Mouse (Mus musculus) limb, embryonic 11.5 days (tissue): ENCODE measurements around the gene Ptcd2. TPM values are rescaled to one million over a fixed set of nuclear protein-coding genes. Genes with fewer than 3 reads are reported as not detected.
A peak's percentile ranks its signal among the peaks of the same experiment; 100 is the strongest.

Experiments used
- ATAC-seq: fragments of 200-750 bp; cut with Nextera tagmentation; 2 replicates; pipeline ENCODE4 v1.8.0; 2017; ENCODE audit warnings: low read depth; ENCODE audit not compliant: insufficient number of reproducible peaks, low FRiP score, low TSS enrichment
- DNase-seq: peaks from one replicate; pipeline ENCODE4 v3.0.0-alpha.2; 2015; ENCODE audit warnings: low spot score
- H3K27ac ChIP-seq: fragments of 300-500 bp; sonication (generic); replicated peaks from 2 replicates; pipeline ENCODE4 v1.5.1; 2014; ENCODE audit warnings: low read depth, mild to moderate bottlenecking, low read length
- H3K27me3 ChIP-seq: fragments of 300-500 bp; sonication (generic); 2 replicates; pipeline ENCODE4 v1.6.1; 2014; ENCODE audit warnings: mild to moderate bottlenecking, low read length, mixed read lengths; ENCODE audit not compliant: control insufficient read depth, insufficient read depth
- H3K36me3 ChIP-seq: fragments of 300-500 bp; sonication (generic); 2 replicates; pipeline ENCODE4 v1.6.1; 2014; ENCODE audit warnings: mild to moderate bottlenecking, low read length, moderate library complexity, mixed read lengths; ENCODE audit not compliant: control insufficient read depth, insufficient read depth
- H3K4me1 ChIP-seq: fragments of 300-500 bp; sonication (generic); 2 replicates; pipeline ENCODE4 v1.6.1; 2014; ENCODE audit warnings: low read length, mixed read lengths; ENCODE audit not compliant: control insufficient read depth, insufficient read depth
- H3K4me2 ChIP-seq: fragments of 300-500 bp; sonication (generic); 2 replicates; pipeline ENCODE4 v1.6.1; 2014; ENCODE audit warnings: low read depth, mild to moderate bottlenecking, moderate library complexity; ENCODE audit not compliant: severe bottlenecking
- H3K4me3 ChIP-seq: fragments of 300-500 bp; sonication (generic); 2 replicates; pipeline ENCODE4 v1.5.1; 2014; ENCODE audit warnings: low read depth, low read length
- H3K9ac ChIP-seq: fragments of 300-500 bp; sonication (generic); 2 replicates; pipeline ENCODE4 v1.6.1; 2014; ENCODE audit warnings: mild to moderate bottlenecking, low read length
- H3K9me3 ChIP-seq: fragments of 300-500 bp; sonication (generic); 2 replicates; pipeline ENCODE4 v1.6.1; 2016; ENCODE audit warnings: low read length; ENCODE audit not compliant: control insufficient read depth
- WGBS: fragments of 180-500 bp; shearing (Covaris S2); extraction: QIAGEN DNeasy Blood & Tissue Kit; methylation state at CpG from one replicate; pipeline ENCODE4 v1.1.7; 2014; 5-methylcytosine and 5-hydroxymethylcytosine counted together
- polyA plus RNA-seq: library from polyadenylated mRNA; unstranded; fragments of >200 nt; fragmentation: Nextera tagmentation; extraction: Ambion mirVana; gene quantifications from 2 replicates; pipeline ENCODE4 v1.2.1, GENCODE M21; 2014

Ptcd2 gene
- polyA plus RNA-seq, 1 experiment from 2014 or later, result 58.7 TPM

- ATAC-seq, result no peak
- no peaks in the 10 kb centered on the region for H3K9me3 ChIP-seq
- no peaks in the 10 kb centered on the region for H3K27me3 ChIP-seq
- no peaks in the 10 kb centered on the region for H3K4me1 ChIP-seq
- no peak overlapping the region for H3K9ac ChIP-seq
- no peak overlapping the region for H3K27ac ChIP-seq
- WGBS, result 66% methylated on average over 6 of the region's 6 CpGs
- no peak overlapping the region for H3K4me2 ChIP-seq
- DNase-seq, result no peak
- H3K36me3 ChIP-seq, result no peaks in the 10 kb centered on the region; the same call in 1 of the 2 replicates
- no peak overlapping the region for H3K4me3 ChIP-seq
Observed at GRCm38 (mm10) chr13:99382373-99382772, 37.9 kb upstream of the Ptcd2 start.

GRCm38 (mm10) chr13:99378223-99378622 lies 33.7 kb upstream of the Ptcd2 start:
- 95% methylated on average over 1 of the region's 1 CpGs for WGBS

DNA sequence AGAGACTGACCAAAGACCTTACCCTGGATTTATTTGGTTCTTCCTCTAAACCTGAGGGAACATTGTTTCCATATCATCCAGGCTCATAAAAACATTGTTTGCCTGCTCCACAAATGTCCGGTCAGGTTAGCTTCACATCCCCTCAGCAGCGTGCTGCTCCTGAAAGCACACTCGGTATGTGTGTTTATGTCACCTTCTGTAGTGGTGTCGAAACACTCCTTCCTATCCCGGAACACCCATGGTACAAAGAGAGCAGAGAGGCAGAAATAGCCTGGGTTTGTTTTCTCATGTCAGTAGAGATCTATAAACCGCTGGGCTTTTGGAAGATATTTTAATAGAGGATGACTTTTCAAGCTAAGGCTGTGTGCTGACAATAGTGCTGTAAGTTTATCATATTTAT lies 32.5 kb upstream of the Ptcd2 start:
- no peaks in the 10 kb centered on the region for H3K36me3 ChIP-seq
- H3K4me3 ChIP-seq, result no peak overlapping the region
- no peak overlapping the region for H3K4me2 ChIP-seq
- no peak for ATAC-seq
- H3K9me3 ChIP-seq, result no peaks in the 10 kb centered on the region
- DNase-seq, result no peak
- 95% methylated on average over 6 of the region's 6 CpGs for WGBS
- H3K4me1 ChIP-seq, result peaks cover 3% of the 10 kb centered on the region; the same call in 1 of the 2 replicates
- H3K27me3 ChIP-seq, result no peaks in the 10 kb centered on the region
- H3K9ac ChIP-seq, result no peak overlapping the region
- no peak overlapping the region for H3K27ac ChIP-seq

More at GRCm38 (mm10) chr13:99378223-99378622, 33.7 kb upstream of the Ptcd2 start:
- H3K27ac ChIP-seq, result no peak overlapping the region
- peaks cover 3% of the 10 kb centered on the region; the same call in 1 of the 2 replicates for H3K4me1 ChIP-seq
- DNase-seq (no peak), ATAC-seq (no peak)
- no peak overlapping the region for H3K4me3 ChIP-seq
- no peak overlapping the region for H3K9ac ChIP-seq
- no peaks in the 10 kb centered on the region for H3K9me3 ChIP-seq
- no peak overlapping the region for H3K4me2 ChIP-seq
- no peaks in the 10 kb centered on the region for H3K36me3 ChIP-seq
- H3K27me3 ChIP-seq, result no peaks in the 10 kb centered on the region

DNA sequence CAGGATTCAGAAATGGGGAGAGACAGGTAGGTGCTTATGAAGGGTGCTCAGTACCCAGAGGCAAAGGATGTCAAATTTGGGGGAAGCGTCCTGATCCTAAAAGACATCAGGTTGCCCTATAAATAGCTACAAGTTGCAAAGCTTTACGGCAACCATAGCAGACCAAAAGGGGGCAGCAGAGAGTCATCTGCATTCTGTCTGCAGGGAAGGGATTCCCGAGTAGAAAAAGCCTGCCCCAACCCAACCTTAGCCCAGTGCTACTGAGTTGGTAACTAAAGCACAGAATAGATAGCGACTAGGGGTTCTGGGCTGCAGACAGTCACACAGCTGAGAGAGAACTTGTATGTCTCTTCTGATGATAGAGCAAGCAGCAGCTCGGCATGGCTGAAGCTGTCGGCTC lies 31.0 kb upstream of the Ptcd2 start:
- 43% methylated on average over 6 of the region's 6 CpGs for WGBS
- DNase-seq (peak; percentile 92), ATAC-seq (no peak)
- no peak overlapping the region for H3K27ac ChIP-seq
- H3K4me3 ChIP-seq, result no peak overlapping the region
- H3K9ac ChIP-seq, result no peak overlapping the region
- H3K4me1 ChIP-seq, result peaks cover 3% of the 10 kb centered on the region; the same call in 1 of the 2 replicates
- H3K36me3 ChIP-seq, result no peaks in the 10 kb centered on the region
- H3K27me3 ChIP-seq, result no peaks in the 10 kb centered on the region
- H3K4me2 ChIP-seq, result no peak overlapping the region
- no peaks in the 10 kb centered on the region for H3K9me3 ChIP-seq

GRCm38 (mm10) chr13:99374191-99374590 lies 29.7 kb upstream of the Ptcd2 start:
- 0 out of 2 replicates have a peak, but pooled peaks cover 2% of the 10 kb centered on the region for H3K36me3 ChIP-seq
- H3K9ac ChIP-seq, result no peak overlapping the region
- peaks cover 3% of the 10 kb centered on the region; the same call in 1 of the 2 replicates for H3K4me1 ChIP-seq
- no peaks in the 10 kb centered on the region for H3K9me3 ChIP-seq
- H3K27me3 ChIP-seq, result no peaks in the 10 kb centered on the region
- H3K27ac ChIP-seq, result no peak overlapping the region
- no peak overlapping the region for H3K4me3 ChIP-seq
- ATAC-seq, result no peak
- DNase-seq, result no peak
- H3K4me2 ChIP-seq, result no peak overlapping the region
- 43% methylated on average over 4 of the region's 4 CpGs for WGBS

DNA sequence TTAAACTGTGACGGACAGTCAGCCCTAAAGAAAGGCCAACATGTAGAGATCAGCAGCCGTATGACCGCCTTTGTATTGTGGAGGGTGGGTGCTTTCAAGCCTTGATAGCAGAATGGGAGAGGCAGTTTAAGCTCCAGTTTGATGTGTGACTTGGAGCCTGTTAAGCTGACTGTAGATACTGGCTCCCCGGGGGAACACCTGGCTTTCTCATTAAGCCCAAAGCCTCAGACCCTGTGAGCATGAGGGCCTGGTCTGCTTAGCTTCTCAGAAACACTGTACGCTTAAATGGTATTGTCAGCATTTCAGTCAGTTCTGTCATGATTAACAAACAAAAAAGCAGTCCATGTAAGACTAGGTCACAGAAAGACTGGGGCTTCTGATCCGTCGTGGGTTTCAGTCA lies 29.2 kb upstream of the Ptcd2 start:
- Histone ChIP-seq H3K4me1 (peaks cover 3% of the 10 kb centered on the region; the same call in 1 of the 2 replicates), H3K36me3 (0 out of 2 replicates have a peak, but pooled peaks cover 2% of the 10 kb centered on the region), H3K27me3 (no peaks in the 10 kb centered on the region), H3K9me3 (no peaks in the 10 kb centered on the region), H3K4me3 (no peak overlapping the region), H3K27ac (no peak overlapping the region), H3K9ac (no peak overlapping the region), H3K4me2 (no peak overlapping the region)
- ATAC-seq, result no peak
- no peak for DNase-seq
- 69% methylated on average over 7 of the region's 7 CpGs for WGBS

GRCm38 (mm10) chr13:99371285-99371684 lies 26.8 kb upstream of the Ptcd2 start:
- no peaks in the 10 kb centered on the region for H3K27me3 ChIP-seq
- H3K4me1 ChIP-seq, result peaks cover 3% of the 10 kb centered on the region; the same call in 1 of the 2 replicates
- 96% methylated on average over 5 of the region's 5 CpGs for WGBS
- no peak for DNase-seq
- H3K4me3 ChIP-seq, result no peak overlapping the region
- 0 out of 2 replicates have a peak, but pooled peaks cover 2% of the 10 kb centered on the region for H3K36me3 ChIP-seq
- H3K27ac ChIP-seq, result no peak overlapping the region
- ATAC-seq, result no peak
- H3K4me2 ChIP-seq, result no peak overlapping the region
- no peaks in the 10 kb centered on the region for H3K9me3 ChIP-seq
- H3K9ac ChIP-seq, result no peak overlapping the region

DNA sequence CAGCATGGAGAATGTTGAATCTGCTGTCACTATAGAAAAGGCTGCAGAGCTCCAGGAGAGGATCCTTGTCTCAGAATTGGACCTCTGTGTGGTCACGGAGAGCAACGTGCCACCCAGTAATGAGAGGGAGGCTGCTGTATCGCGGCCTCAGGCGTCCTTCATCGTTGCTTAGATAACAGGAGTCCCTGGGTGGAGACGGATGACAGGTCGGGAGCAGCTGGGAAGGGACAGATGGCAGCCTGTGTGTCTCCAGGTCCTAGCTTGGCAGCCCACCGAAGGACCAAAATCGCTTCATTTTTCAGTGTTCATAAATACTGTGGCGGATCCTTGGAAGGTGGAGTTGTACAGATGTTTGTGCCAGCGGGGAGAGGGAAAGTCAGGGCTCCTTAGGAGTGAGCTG lies 24.6 kb upstream of the Ptcd2 start:
- Histone ChIP-seq H3K4me3 (no peak overlapping the region), H3K9me3 (no peaks in the 10 kb centered on the region), H3K4me1 (peaks cover 3% of the 10 kb centered on the region; the same call in 1 of the 2 replicates), H3K36me3 (0 out of 2 replicates have a peak, but pooled peaks cover 4% of the 10 kb centered on the region), H3K9ac (no peak overlapping the region), H3K27me3 (no peaks in the 10 kb centered on the region), H3K4me2 (no peak overlapping the region), H3K27ac (no peak overlapping the region)
- ATAC-seq (no peak), DNase-seq (no peak)
- 86% methylated on average over 12 of the region's 12 CpGs for WGBS
